Mouse (Mus musculus): ENCODE results near the gene Thbs3. TPM values are rescaled to one million over a fixed set of nuclear protein-coding genes. Genes with fewer than 3 reads are reported as not detected.
"Not testable (repeated sequence)": the region's sequence is repeated elsewhere in the genome, so short reads cannot be mapped to it uniquely, and the experiment has no call there.

Thbs3 gene
- total RNA-seq, 2 experiments from 2014 or later: 37.0 to 50.7 TPM

- DNase-seq (ENCODE audit: extremely low spot score in 1 of 2, low spot score in 1 of 2): peak; percentile 65 to 80
Measured at GRCm38 (mm10) chr3:89195979-89196877, 18.8 kb upstream of the Thbs3 start.

DNA sequence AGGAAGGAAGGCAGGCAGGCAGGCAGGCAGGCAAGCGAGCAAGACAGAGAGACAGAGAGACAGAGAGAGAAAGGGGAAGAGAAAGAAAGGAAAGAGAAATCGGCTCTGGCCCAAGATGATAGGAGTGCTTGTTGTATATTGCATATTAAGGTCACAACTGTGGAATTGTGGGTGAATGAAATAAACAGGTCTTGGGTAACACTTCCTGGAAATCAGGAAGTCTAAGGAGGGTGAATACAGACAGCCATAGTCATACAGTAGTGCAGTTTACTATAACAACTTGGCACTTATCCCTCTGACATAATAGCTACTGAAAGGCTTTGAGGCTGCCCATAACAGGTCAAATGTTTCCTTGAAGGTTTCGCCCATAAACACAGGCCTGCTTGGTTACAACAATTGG lies 15.1 kb upstream of the Thbs3 start:
- no peak for DNase-seq (ENCODE audit: extremely low spot score in 1 of 2, low spot score in 1 of 2)

DNA sequence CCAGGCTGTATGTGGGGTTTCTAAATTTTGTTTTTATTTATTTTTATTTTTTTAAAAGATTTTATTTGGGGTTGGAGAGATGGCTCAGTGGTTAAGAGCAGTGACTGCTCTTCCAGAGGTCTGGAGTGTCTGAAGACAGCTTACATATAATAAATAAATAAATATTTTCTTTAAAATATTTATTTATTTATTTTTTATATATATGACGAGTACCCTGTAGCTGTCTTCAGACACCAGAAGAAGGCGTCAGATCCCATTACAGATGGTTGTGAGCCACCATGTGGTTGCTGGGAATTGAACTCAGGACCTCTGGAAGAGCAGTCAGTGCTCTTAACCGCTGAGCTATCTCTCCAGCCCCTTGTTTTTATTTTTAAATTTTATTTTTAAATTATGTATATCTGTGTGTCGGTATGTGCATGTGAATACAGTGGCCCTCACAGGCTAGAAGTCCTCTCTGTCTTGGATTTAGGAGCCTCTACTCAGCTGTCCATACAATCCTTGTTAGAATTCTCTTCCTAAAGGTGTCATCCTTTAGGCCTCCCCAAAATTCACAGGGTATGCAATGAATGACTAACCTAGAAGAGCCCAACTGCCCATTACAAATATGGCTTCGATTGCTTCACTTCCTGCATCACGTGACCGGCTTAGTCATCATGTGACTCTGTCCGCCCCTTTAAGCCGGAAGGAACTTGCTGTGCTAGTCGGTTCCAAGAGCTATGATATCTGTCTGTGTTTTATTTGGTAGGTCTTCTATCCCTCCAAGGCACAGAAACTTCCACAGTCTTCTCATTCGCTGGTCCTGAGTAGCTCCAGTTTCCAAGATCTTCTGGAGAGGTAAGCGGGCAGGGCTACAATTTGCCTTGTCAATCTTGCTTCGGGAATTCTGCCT lies 12.5 kb upstream of the Thbs3 start, which contains the start of gene Gba:
Gene Gba (plus strand): TSS at position 676 of the 889 bp plus-strand sequence.
- peak; percentile 67 to 83 for DNase-seq (ENCODE audit: extremely low spot score in 1 of 2, low spot score in 1 of 2)

DNA sequence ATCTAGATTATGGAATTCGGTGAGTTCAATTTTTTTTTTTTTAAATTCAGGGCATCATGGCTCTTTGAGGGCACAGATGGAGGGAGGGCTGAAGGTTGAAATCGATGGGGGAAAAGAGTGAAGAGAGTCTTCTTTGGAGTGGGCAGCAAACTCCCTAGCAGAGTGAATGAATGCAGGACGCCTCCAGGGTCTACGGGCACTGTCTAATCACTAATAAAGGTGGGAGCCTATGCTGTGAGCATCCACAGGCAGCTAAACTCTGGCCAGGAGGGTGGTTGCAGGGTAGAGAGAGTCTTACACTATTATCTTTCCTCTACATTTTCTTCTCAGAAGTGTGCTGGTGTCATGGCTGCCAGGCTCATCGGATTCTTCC lies 11.9 kb upstream of the Thbs3 start:
- DNase-seq (ENCODE audit: extremely low spot score in 1 of 2, low spot score in 1 of 2): no peak

DNA sequence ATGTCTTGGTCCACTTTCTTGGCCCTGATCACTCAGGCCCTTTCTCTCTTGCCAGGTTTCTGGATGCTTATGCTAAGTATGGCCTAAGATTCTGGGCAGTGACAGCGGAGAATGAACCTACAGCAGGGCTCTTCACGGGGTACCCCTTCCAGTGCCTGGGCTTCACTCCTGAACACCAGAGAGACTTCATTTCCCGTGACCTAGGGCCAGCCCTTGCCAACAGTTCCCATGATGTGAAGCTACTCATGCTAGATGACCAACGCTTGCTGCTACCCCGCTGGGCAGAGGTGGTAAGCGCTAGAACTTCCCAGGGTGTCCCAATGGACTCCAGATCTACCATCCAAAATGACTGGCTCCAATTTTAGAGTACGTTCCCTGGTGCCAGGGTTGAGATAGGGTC lies 8.9 kb upstream of the Thbs3 start:
- DNase-seq (ENCODE audit: extremely low spot score in 1 of 2, low spot score in 1 of 2): no peak

DNA sequence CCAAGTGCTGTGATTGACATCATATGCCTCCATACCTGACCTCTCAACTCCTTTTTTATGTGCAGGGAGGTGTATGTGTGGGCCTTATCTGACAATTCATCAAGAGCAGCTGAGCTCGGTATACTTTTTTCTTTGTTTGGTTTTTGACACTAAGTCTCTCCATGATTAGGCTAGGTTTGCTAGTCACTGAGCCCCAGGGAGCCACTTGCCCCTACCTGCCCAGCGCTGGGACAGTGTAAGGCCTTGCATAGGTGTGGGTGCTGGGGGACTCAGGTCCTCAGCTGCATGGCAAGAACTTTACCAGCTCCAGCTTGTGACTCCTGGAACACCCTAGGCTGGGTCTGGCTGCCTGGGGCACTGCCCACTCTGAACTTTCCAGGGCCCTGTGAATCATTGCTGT lies 8.3 kb upstream of the Thbs3 start:
- no peak for DNase-seq (ENCODE audit: extremely low spot score in 1 of 2, low spot score in 1 of 2)

DNA sequence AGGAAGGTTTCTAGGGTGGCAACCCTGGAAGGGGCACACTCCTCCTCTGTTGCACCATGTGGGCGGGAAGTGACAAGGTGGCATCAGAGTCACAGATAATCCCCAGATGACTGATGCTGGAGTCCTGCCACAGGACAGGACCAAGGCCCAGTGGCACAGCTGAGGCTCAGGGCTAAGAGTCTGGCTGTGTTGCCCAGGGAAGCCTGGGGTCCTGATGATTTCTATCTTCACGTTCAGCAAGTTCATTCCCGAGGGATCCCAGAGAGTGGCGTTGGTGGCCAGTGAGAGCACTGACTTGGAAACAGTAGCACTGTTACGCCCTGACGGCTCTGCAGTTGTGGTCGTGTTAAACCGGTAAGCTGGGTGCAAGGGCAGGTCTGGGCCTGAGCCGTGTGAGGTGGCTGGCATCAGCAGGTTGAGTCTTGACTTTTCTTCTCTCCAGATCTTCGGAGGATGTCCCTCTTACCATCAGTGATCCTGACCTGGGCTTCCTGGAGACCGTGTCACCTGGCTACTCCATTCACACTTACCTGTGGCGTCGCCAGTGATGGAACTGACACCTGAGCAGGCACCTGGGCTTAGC lies 6.8 kb upstream of the Thbs3 start:
- no peak for DNase-seq (ENCODE audit: extremely low spot score in 1 of 2, low spot score in 1 of 2)

DNA sequence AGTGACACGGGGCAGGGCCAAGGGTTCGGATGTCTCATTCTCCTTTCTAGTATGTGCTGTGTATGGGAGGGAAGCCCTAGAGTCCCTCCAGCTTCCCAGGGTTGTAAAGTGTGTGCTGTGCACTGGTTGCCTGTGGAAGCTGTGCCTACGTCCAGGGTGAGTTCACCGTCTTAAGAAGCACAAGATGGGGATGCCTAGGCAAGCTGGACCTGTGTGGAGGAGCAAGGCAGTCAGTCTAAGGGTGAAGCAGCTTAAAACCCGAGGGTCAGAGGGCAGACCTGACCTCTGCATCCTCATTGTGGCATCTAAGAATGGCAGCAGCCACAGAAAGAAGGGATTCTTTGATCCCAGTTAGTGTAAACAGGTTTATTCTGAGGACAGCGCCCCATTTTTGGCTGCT lies 6.2 kb upstream of the Thbs3 start:
- DNase-seq (ENCODE audit: extremely low spot score in 1 of 2, low spot score in 1 of 2): no peak

DNA sequence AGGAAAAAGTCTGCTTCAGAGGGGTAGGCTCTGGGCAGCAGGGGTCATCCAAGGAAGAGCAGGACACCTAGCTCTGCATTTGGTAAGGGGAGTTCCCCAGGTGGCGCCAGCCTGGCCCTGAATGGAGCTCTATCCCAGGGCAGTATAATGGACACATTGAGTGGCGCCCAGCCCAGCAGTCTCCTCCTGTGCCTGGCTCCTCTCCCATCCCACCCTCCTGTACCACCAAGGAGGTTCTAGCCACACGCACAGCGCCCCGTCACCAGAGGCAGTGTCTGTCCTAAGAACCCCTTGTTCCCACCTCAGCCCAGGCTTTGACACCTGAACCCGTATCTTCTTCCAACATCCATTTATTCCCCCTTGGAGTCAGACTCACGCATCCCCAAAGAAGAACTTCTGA lies 5.2 kb upstream of the Thbs3 start:
- DNase-seq (ENCODE audit: extremely low spot score in 1 of 2, low spot score in 1 of 2): no peak

- DNase-seq (ENCODE audit: extremely low spot score in 1 of 2, low spot score in 1 of 2): no peak
Measured at GRCm38 (mm10) chr3:89210162-89210561, 4.8 kb upstream of the Thbs3 start.

GRCm38 (mm10) chr3:89210731-89211130 lies 4.2 kb upstream of the Thbs3 start:
- no peak for DNase-seq (ENCODE audit: extremely low spot score in 1 of 2, low spot score in 1 of 2)

GRCm38 (mm10) chr3:89213803-89214530 lies 1.0 kb upstream of the Thbs3 start:
- peak; percentile 80 to 88 for DNase-seq (ENCODE audit: extremely low spot score in 1 of 2, low spot score in 1 of 2)

GRCm38 (mm10) chr3:89215853-89216252 lies 873 bp downstream of the Thbs3 start:
- DNase-seq (ENCODE audit: extremely low spot score in 1 of 2, low spot score in 1 of 2): peak; percentile 75 to 87

DNA sequence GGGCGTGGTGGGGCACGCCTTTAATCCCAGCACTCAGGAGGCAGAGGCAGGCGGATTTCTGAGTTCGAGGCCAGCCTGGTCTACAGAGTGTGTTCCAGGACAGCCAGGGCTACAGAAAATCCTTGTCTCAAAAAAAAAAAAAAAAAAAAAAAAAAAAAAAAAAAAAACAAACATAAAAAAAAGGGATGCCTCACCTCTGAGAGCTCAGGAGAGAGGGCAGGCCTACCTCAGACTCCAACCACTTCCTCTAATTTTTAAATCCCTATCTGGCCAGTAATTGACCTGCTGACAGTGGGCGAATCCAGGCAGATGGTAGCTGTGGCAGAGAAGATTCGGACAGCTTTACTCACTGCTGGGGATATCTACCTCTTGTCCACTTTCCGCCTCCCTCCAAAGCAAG lies 1.4 kb downstream of the Thbs3 start:
- DNase-seq (ENCODE audit: extremely low spot score in 1 of 2, low spot score in 1 of 2): not testable (repeated sequence)

DNA sequence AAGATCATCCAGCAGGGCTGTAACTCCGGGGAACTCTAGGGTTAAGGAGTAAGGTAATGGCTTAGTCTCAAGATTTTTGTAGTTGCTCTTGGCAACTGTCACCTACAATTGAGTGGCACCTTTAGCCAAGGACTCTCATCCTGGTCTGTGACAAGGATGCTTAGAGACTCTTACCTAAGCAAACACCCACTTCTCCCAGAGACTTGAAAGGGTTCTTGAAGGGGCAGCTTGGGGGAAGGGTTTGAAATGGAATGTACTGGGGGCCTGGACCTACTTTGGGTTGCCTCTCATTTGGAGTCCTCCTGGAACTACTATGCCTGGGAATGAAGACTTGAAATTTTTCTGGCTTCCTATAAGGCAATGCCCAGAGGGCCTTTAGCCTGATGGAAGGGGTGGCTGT lies 3.3 kb downstream of the Thbs3 start:
- no peak for DNase-seq (ENCODE audit: extremely low spot score in 1 of 2, low spot score in 1 of 2)

DNA sequence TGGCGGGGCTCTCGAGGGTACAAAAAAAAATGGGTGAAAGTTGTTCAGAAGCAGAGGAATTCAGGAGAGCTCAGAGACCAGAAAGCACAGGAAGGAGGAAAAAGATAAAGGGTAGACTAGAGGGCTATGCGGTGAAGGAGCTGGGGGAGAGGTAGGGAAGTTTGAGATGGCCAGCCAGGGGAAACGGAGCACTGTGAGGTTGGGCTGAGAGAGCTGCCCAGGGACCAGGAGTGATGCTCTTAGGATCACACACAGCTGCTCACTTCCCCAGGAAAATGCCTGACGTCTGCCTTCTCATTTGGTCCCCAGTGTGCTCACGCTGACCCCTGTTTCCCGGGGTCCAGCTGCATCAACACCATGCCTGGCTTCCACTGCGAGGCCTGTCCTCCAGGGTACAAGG lies 4.6 kb downstream of the Thbs3 start:
- no peak for DNase-seq (ENCODE audit: extremely low spot score in 1 of 2, low spot score in 1 of 2)

GRCm38 (mm10) chr3:89221167-89221566 lies 6.2 kb downstream of the Thbs3 start:
- DNase-seq (ENCODE audit: extremely low spot score in 1 of 2, low spot score in 1 of 2): no peak

DNA sequence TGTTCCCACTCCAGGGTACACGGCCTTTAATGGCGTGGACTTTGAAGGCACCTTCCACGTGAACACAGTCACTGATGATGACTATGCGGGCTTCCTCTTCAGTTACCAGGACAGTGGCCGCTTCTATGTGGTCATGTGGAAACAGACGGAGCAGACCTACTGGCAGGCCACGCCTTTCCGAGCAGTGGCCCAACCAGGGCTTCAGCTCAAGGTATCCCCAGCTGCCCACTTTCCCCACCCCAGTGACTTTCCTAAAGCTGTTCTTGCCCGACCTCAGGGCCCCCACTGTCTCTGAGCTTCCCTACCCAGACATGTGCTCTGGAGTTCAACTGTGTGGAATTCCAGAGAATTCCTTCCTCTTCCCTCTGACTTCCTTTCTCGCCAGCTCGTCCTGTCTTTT lies 9.8 kb downstream of the Thbs3 start:
- DNase-seq (ENCODE audit: extremely low spot score in 1 of 2, low spot score in 1 of 2): no peak

DNA sequence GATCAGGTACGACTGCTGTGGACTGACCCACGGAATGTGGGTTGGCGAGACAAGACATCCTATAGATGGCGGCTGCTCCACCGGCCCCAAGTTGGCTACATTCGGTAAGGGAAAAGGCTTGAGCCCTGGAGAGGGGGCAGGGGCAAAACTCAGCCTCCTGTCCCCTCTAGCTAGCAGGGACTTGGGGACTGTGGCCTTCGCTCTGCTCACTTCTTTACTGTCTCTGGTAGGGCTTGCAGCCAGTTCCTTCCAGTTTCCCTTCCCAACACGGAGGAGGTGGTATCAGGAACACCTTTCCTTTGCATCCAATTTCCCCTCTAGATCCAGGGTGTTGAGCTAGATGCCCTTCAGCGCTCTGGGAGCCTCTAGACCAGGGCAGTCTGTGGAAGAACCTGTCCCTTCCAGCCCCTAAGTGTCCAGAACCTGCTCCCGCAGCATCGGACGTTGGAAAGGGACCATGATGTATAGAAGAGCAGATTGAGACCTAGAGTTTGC lies 10.4 kb downstream of the Thbs3 start:
- DNase-seq (ENCODE audit: extremely low spot score in 1 of 2, low spot score in 1 of 2): no peak

- no peak for DNase-seq (ENCODE audit: extremely low spot score in 1 of 2, low spot score in 1 of 2)
Measured at GRCm38 (mm10) chr3:89225918-89226317, 10.9 kb downstream of the Thbs3 start.

Data from layer of hippocampus, postnatal 25 days (tissue).